Mouse (Mus musculus): Measurements from ENCODE around the gene Zfp652. TPM values are rescaled to one million over a fixed set of nuclear protein-coding genes. Genes with fewer than 3 reads are reported as not detected.
"Not testable (repeated sequence)": the region's sequence is repeated elsewhere in the genome, so short reads cannot be mapped to it uniquely, and the experiment has no call there.

The Zfp652 gene
- total and polyA plus RNA-seq, 3 experiments = 3.0 to 9.8 (median 6.2) TPM

DNA sequence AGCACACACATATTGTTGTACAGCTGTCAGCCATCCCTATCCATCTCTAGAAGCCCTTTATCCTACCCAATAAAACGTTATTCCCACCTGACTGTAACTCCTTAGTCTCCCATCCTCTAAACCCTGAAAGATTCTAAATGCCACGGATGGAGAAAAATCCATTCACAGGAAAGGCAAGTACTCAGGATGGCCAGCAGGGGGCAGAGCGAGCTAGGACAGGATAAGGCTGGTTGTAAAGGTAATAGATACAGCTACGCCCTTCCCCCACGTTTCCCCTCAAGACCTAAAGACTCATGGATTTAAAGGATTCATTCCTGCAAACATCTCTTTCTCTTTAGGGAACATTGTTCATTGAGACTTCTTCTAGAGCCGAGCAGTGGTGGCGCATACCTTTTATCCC, 163.8 kb downstream of the Zfp652 start:
- no peak for TF ChIP-seq HCFC1 (IDR thresholded peaks at IDR 0.05; ENCODE audit: low read depth, low read length)
- 0 out of 2 replicates have a peak, but pooled peaks have one; percentile 48 for TF ChIP-seq E2F4 (IDR thresholded peaks at IDR 0.05; ENCODE audit: insufficient replicate concordance, low read depth, low read length)
- TF ChIP-seq NELFE (IDR thresholded peaks at IDR 0.05; ENCODE audit: low read depth, low read length) = peak; percentile 50; the same call in 1 of the 2 replicates
- TF ChIP-seq MEF2A (IDR thresholded peaks at IDR 0.05; ENCODE audit: borderline replicate concordance, low read depth, low read length) = peak; percentile 24; the same call in 1 of the 2 replicates
- TF ChIP-seq MXI1 (IDR thresholded peaks at IDR 0.05; ENCODE audit: low read depth, low read length) = no peak
- TF ChIP-seq ZMIZ1 (IDR thresholded peaks at IDR 0.05; ENCODE audit: low read depth, low read length) = no peak
- TF ChIP-seq TBP (conservative IDR thresholded peaks at IDR 0.05; ENCODE audit: low read depth, low read length) = no peak
- TF ChIP-seq EP300 (IDR thresholded peaks at IDR 0.05; ENCODE audit: low read length) = no peak
- TF ChIP-seq ELF1 (IDR thresholded peaks at IDR 0.05; ENCODE audit: low read depth, low read length) = no peak
- TF ChIP-seq PAX5 (IDR thresholded peaks at IDR 0.05; ENCODE audit: low read length) = no peak
- no peak for TF ChIP-seq MAX (IDR thresholded peaks at IDR 0.05; ENCODE audit: low read length)
- TF ChIP-seq ETS1 (conservative IDR thresholded peaks at IDR 0.05; ENCODE audit: low read depth, low read length) = no peak
- TF ChIP-seq SMC3 (IDR thresholded peaks at IDR 0.05; ENCODE audit: low read depth, low read length) = peak; percentile 92
- TF ChIP-seq TCF12 (IDR thresholded peaks at IDR 0.05; ENCODE audit: low read depth, low read length) = no peak
- TF ChIP-seq UBTF (IDR thresholded peaks at IDR 0.05; ENCODE audit: low read depth, low read length) = no peak
- no peak for TF ChIP-seq MAFK (IDR thresholded peaks at IDR 0.05; ENCODE audit: insufficient replicate concordance, low read length)
- no peak for TF ChIP-seq KAT2A (IDR thresholded peaks at IDR 0.05; ENCODE audit: insufficient replicate concordance, low read length)
- peak; percentile 55 for TF ChIP-seq ZC3H11A (IDR thresholded peaks at IDR 0.05; ENCODE audit: low read depth, low read length)
- TF ChIP-seq GABPA (IDR thresholded peaks at IDR 0.05; ENCODE audit: insufficient replicate concordance, low read depth, low read length) = no peak
- peak; percentile 27; the same call in 1 of the 2 replicates for TF ChIP-seq IRF4 (IDR thresholded peaks at IDR 0.05; ENCODE audit: low read depth, low read length)
- 0 out of 2 replicates have a peak, but pooled peaks have one; percentile 12 for TF ChIP-seq MYC (IDR thresholded peaks at IDR 0.05; ENCODE audit: low read depth, low read length)
- no peak for TF ChIP-seq USF2 (conservative IDR thresholded peaks at IDR 0.05; ENCODE audit: low read depth, low read length)
- TF ChIP-seq JUND (conservative IDR thresholded peaks at IDR 0.05; ENCODE audit: low read depth, low read length) = 0 out of 2 replicates have a peak, but pooled peaks have one; percentile 18
- TF ChIP-seq CTCF (conservative IDR thresholded peaks at IDR 0.05 in 1 of 2, IDR thresholded peaks at IDR 0.05 in 1 of 2; ENCODE audit: low read depth in 2 of 2, low read length in 2 of 2) = peak; percentile 96 to 98
- no peak for TF ChIP-seq NRF1 (IDR thresholded peaks at IDR 0.05; ENCODE audit: low read depth, low read length)
- peak; percentile 19; the same call in 1 of the 2 replicates for TF ChIP-seq ZNF384 (IDR thresholded peaks at IDR 0.05; ENCODE audit: low read depth, low read length)
- TF ChIP-seq CHD1 (IDR thresholded peaks at IDR 0.05; ENCODE audit: low read depth, low read length) = no peak
- no peak for TF ChIP-seq SIN3A (IDR thresholded peaks at IDR 0.05; ENCODE audit: low read length)
- peak; percentile 88 for TF ChIP-seq RAD21 (IDR thresholded peaks at IDR 0.05; ENCODE audit: low read depth, low read length)
- TF ChIP-seq BHLHE40 (IDR thresholded peaks at IDR 0.05; ENCODE audit: low read depth, low read length) = 0 out of 2 replicates have a peak, but pooled peaks have one; percentile 7
- peak; percentile 58; the same call in 1 of the 2 replicates for TF ChIP-seq CHD2 (IDR thresholded peaks at IDR 0.05; ENCODE audit: low read length)
- H3K9ac ChIP-seq (ENCODE audit: insufficient read depth, low read depth) = no peak overlapping the region
- peaks cover 2 to 4% of the 10 kb centered on the region in 2 experiments; a peak in 3 of 4 replicates for H3K4me1 ChIP-seq (ENCODE audit: control insufficient read depth in 1 of 2, insufficient read depth in 2 of 2)
- H3K4me2 ChIP-seq (ENCODE audit: insufficient read depth, low read depth, poor library complexity, severe bottlenecking) = no peak overlapping the region
- H3K4me3 ChIP-seq (replicated peaks in 1 of 3; ENCODE audit: low read depth in 2 of 3, low read length in 2 of 3, poor library complexity in 1 of 3) = no peak overlapping the region
- H3K79me2 ChIP-seq (replicated peaks; ENCODE audit: control insufficient read depth, extremely low read depth, insufficient read depth, poor library complexity, severe bottlenecking) = no peaks in the 10 kb centered on the region
- H3K36me3 ChIP-seq (replicated peaks in 1 of 2; ENCODE audit: control insufficient read depth in 1 of 2, insufficient read depth in 1 of 2, low read length in 1 of 2) = no peaks in the 10 kb centered on the region
- H3K27me3 ChIP-seq (replicated peaks) = peaks cover 27% of the 10 kb centered on the region
- H3K9me3 ChIP-seq (replicated peaks; ENCODE audit: low read length) = peaks cover 9% of the 10 kb centered on the region
- H3K27ac ChIP-seq (ENCODE audit: insufficient read depth, low read depth) = no peak overlapping the region
- in situ Hi-C loops (cut with MboI; ENCODE audit: low pct_ligation_motif_present, low pct_unique_long_range_greater_than_20kb, low sequenced_read_pairs) = no loop called here
- dilution Hi-C loops (cut with MboI; ENCODE audit: extremely low pct_ligation_motif_present, extremely low pct_unique_long_range_greater_than_20kb, low sequenced_read_pairs) = no loop called here
- DNase-seq (ENCODE audit: extremely low read depth) = peak; percentile 80

DNA sequence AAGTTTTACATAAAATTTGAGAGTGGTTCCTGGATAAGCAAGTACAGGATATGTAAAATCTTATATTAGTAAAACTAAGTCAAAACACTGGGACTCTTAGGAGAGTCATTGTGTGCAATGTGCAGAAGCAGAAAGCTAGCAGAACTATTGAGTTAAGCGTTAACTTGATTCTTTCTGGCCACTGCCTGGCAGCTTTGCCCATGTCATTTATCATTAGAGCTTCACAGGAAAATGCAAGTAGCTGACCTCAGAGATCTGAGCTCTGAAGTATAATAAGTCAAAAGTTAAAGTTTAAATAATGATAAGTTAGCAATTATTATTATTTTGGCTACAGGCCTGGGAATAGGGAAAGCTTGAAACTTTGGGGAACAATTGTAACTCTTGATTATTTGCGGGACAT, 167.4 kb downstream of the Zfp652 start:
- H3K36me3 ChIP-seq (replicated peaks in 1 of 2; ENCODE audit: control insufficient read depth in 1 of 2, insufficient read depth in 1 of 2, low read length in 1 of 2); H3K4me2 ChIP-seq (ENCODE audit: insufficient read depth, low read depth, poor library complexity, severe bottlenecking); H3K9ac ChIP-seq (ENCODE audit: insufficient read depth, low read depth); H3K27ac ChIP-seq (ENCODE audit: insufficient read depth, low read depth); H3K4me3 ChIP-seq (replicated peaks in 1 of 3; ENCODE audit: low read depth in 2 of 3, low read length in 2 of 3, poor library complexity in 1 of 3); H3K79me2 ChIP-seq (replicated peaks; ENCODE audit: control insufficient read depth, extremely low read depth, insufficient read depth, poor library complexity, severe bottlenecking); dilution Hi-C loops (cut with MboI; ENCODE audit: extremely low pct_ligation_motif_present, extremely low pct_unique_long_range_greater_than_20kb, low sequenced_read_pairs); DNase-seq (ENCODE audit: extremely low read depth); in situ Hi-C loops (cut with MboI; ENCODE audit: low pct_ligation_motif_present, low pct_unique_long_range_greater_than_20kb, low sequenced_read_pairs); H3K4me1 ChIP-seq (ENCODE audit: control insufficient read depth in 1 of 2, insufficient read depth in 2 of 2): not testable (repeated sequence)
- peaks cover 55% of the 10 kb centered on the region for H3K27me3 ChIP-seq (replicated peaks)
- peaks cover 14% of the 10 kb centered on the region for H3K9me3 ChIP-seq (replicated peaks; ENCODE audit: low read length)

Measured in CH12.LX (cell line).